Mouse (Mus musculus): Measurements from ENCODE around the gene Kansl1l. TPM values are rescaled to one million over a fixed set of nuclear protein-coding genes. Genes with fewer than 3 reads are reported as not detected.

Kansl1l gene
- polyA plus RNA-seq, 1 experiment from 2014 or later, result 11.0 TPM

DNA sequence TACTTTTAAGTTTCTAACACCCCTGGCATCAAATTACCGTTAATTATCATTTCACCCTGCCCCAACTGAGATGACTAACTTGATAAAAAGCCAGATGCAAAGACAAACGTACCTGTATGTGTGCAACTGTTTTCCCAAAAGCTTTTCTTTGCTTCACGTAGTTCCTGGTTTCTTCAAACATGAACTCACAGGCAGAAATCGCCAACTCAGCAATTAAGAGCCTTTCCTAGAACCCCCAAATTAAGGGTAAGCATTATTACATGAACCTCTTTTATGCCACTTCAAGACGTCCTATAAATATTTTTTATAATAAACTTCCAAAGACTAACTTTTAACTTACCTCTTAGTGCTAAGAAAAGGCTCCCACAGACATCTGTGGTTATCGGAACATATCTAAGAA is 24.1 kb upstream of the Kansl1l start:
- Histone ChIP-seq H3K9me3 (replicated peaks; ENCODE audit: control insufficient read depth, low read length) (no peaks in the 10 kb centered on the region), H3K4me1 (ENCODE audit: control insufficient read depth, insufficient read depth, low read length) (peaks cover 7% of the 10 kb centered on the region), H3K9ac (ENCODE audit: low read length) (no peak overlapping the region), H3K36me3 (ENCODE audit: control insufficient read depth, insufficient read depth, low read length) (peaks cover 7% of the 10 kb centered on the region; the same call in 1 of the 2 replicates), H3K4me2 (ENCODE audit: low read depth, low read length) (no peak overlapping the region), H3K27me3 (ENCODE audit: control insufficient read depth, insufficient read depth, low read length) (no peaks in the 10 kb centered on the region), H3K4me3 (replicated peaks; ENCODE audit: low read length) (no peak overlapping the region), H3K27ac (ENCODE audit: low read length) (no peak overlapping the region)
- 80% methylated on average over 6 of the region's 6 CpGs for WGBS
- no peak for ATAC-seq (ENCODE audit: insufficient read depth, low FRiP score)

DNA sequence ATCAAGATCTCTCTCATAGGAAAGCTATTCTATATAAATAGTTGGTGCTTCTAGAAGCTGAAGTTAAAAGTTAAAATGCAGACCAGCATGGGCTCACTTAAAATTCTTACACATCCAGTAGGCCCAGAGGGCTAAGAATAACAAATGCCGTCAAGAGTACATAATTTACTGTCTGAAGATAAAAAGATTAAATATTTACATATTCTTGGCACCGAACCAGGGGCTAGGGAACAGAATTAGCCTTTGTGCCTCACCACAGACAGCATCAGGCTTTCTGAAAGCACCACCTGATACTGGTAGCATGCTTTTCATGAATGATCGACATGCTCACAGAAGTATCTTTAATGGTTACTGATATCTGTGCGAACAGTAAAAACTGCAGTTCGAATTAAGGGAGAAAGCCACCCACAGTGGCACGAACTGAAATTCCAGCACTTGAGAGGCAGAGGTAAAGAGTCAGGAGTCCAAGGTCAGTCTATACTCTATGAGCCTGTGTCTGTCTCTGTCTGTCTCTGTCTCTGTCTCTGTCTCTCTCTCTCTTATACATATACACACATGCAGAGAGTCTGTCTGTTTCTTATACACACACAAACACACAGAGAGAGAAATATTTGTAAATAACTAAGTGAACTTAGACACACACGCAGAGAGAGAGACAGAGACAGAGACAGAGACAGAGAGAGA is 22.5 kb upstream of the Kansl1l start:
- H3K27me3 ChIP-seq (ENCODE audit: control insufficient read depth, insufficient read depth, low read length), result no peaks in the 10 kb centered on the region
- H3K27ac ChIP-seq (ENCODE audit: low read length), result no peak overlapping the region
- no peaks in the 10 kb centered on the region for H3K9me3 ChIP-seq (replicated peaks; ENCODE audit: control insufficient read depth, low read length)
- no peak overlapping the region for H3K4me3 ChIP-seq (replicated peaks; ENCODE audit: low read length)
- peak; percentile 53 for ATAC-seq (ENCODE audit: insufficient read depth, low FRiP score)
- H3K4me2 ChIP-seq (ENCODE audit: low read depth, low read length), result no peak overlapping the region
- H3K36me3 ChIP-seq (ENCODE audit: control insufficient read depth, insufficient read depth, low read length), result peaks cover 7% of the 10 kb centered on the region; the same call in 1 of the 2 replicates
- WGBS, result 26% methylated on average over 7 of the region's 7 CpGs
- peaks cover 7% of the 10 kb centered on the region for H3K4me1 ChIP-seq (ENCODE audit: control insufficient read depth, insufficient read depth, low read length)
- peak overlapping the region; percentile 16; the same call in 1 of the 2 replicates for H3K9ac ChIP-seq (ENCODE audit: low read length)

- Histone ChIP-seq H3K9ac (ENCODE audit: low read length) (no peak overlapping the region), H3K4me2 (ENCODE audit: low read depth, low read length) (no peak overlapping the region), H3K36me3 (ENCODE audit: control insufficient read depth, insufficient read depth, low read length) (peaks cover 7% of the 10 kb centered on the region; the same call in 1 of the 2 replicates), H3K4me3 (replicated peaks; ENCODE audit: low read length) (no peak overlapping the region), H3K4me1 (ENCODE audit: control insufficient read depth, insufficient read depth, low read length) (peaks cover 7% of the 10 kb centered on the region), H3K27me3 (ENCODE audit: control insufficient read depth, insufficient read depth, low read length) (no peaks in the 10 kb centered on the region), H3K27ac (ENCODE audit: low read length) (no peak overlapping the region), H3K9me3 (replicated peaks; ENCODE audit: control insufficient read depth, low read length) (no peaks in the 10 kb centered on the region)
- ATAC-seq (ENCODE audit: insufficient read depth, low FRiP score), result no peak
- 53% methylated on average over 1 of the region's 1 CpGs for WGBS
Measured at GRCm38 (mm10) chr1:66839135-66839534, 21.8 kb upstream of the Kansl1l start.

GRCm38 (mm10) chr1:66838184-66839042 is 21.1 kb upstream of the Kansl1l start:
- WGBS, result 46% methylated on average over 16 of the region's 16 CpGs
- peak overlapping the region; percentile 21 for H3K4me3 ChIP-seq (replicated peaks; ENCODE audit: low read length)
- H3K4me2 ChIP-seq (ENCODE audit: low read depth, low read length), result peak overlapping the region; percentile 35
- H3K4me1 ChIP-seq (ENCODE audit: control insufficient read depth, insufficient read depth, low read length), result peaks cover 8% of the 10 kb centered on the region
- ATAC-seq (ENCODE audit: insufficient read depth, low FRiP score), result no peak; the same call in 1 of the 2 replicates
- peaks cover 7% of the 10 kb centered on the region; the same call in 1 of the 2 replicates for H3K36me3 ChIP-seq (ENCODE audit: control insufficient read depth, insufficient read depth, low read length)
- no peak overlapping the region for H3K27ac ChIP-seq (ENCODE audit: low read length)
- H3K9me3 ChIP-seq (replicated peaks; ENCODE audit: control insufficient read depth, low read length), result no peaks in the 10 kb centered on the region
- H3K9ac ChIP-seq (ENCODE audit: low read length), result no peak overlapping the region
- H3K27me3 ChIP-seq (ENCODE audit: control insufficient read depth, insufficient read depth, low read length), result no peaks in the 10 kb centered on the region

- peaks cover 12% of the 10 kb centered on the region for H3K4me1 ChIP-seq (ENCODE audit: control insufficient read depth, insufficient read depth, low read length)
- H3K36me3 ChIP-seq (ENCODE audit: control insufficient read depth, insufficient read depth, low read length), result 0 out of 2 replicates have a peak, but pooled peaks cover 4% of the 10 kb centered on the region
- ATAC-seq (ENCODE audit: insufficient read depth, low FRiP score), result no peak
- H3K9me3 ChIP-seq (replicated peaks; ENCODE audit: control insufficient read depth, low read length), result no peaks in the 10 kb centered on the region
- 80% methylated on average over 3 of the region's 3 CpGs for whole genome bisulfite sequencing
- H3K27ac ChIP-seq (ENCODE audit: low read length), result no peak overlapping the region
- no peaks in the 10 kb centered on the region for H3K27me3 ChIP-seq (ENCODE audit: control insufficient read depth, insufficient read depth, low read length)
- H3K9ac ChIP-seq (ENCODE audit: low read length), result no peak overlapping the region
- no peak overlapping the region for H3K4me3 ChIP-seq (replicated peaks; ENCODE audit: low read length)
- no peak overlapping the region for H3K4me2 ChIP-seq (ENCODE audit: low read depth, low read length)
Measured at GRCm38 (mm10) chr1:66837207-66837606, 19.8 kb upstream of the Kansl1l start.

- 68% methylated on average over 7 of the region's 7 CpGs for WGBS
- no peak overlapping the region for H3K4me2 ChIP-seq (ENCODE audit: low read depth, low read length)
- no peak overlapping the region for H3K4me3 ChIP-seq (replicated peaks; ENCODE audit: low read length)
- ATAC-seq (ENCODE audit: insufficient read depth, low FRiP score), result no peak
- H3K9me3 ChIP-seq (replicated peaks; ENCODE audit: control insufficient read depth, low read length), result no peaks in the 10 kb centered on the region
- H3K36me3 ChIP-seq (ENCODE audit: control insufficient read depth, insufficient read depth, low read length), result no peaks in the 10 kb centered on the region
- H3K27ac ChIP-seq (ENCODE audit: low read length), result no peak overlapping the region
- H3K9ac ChIP-seq (ENCODE audit: low read length), result no peak overlapping the region
- H3K27me3 ChIP-seq (ENCODE audit: control insufficient read depth, insufficient read depth, low read length), result no peaks in the 10 kb centered on the region
- H3K4me1 ChIP-seq (ENCODE audit: control insufficient read depth, insufficient read depth, low read length), result peaks cover 6% of the 10 kb centered on the region; the same call in 1 of the 2 replicates
Measured at GRCm38 (mm10) chr1:66832636-66833165, 15.3 kb upstream of the Kansl1l start.

DNA sequence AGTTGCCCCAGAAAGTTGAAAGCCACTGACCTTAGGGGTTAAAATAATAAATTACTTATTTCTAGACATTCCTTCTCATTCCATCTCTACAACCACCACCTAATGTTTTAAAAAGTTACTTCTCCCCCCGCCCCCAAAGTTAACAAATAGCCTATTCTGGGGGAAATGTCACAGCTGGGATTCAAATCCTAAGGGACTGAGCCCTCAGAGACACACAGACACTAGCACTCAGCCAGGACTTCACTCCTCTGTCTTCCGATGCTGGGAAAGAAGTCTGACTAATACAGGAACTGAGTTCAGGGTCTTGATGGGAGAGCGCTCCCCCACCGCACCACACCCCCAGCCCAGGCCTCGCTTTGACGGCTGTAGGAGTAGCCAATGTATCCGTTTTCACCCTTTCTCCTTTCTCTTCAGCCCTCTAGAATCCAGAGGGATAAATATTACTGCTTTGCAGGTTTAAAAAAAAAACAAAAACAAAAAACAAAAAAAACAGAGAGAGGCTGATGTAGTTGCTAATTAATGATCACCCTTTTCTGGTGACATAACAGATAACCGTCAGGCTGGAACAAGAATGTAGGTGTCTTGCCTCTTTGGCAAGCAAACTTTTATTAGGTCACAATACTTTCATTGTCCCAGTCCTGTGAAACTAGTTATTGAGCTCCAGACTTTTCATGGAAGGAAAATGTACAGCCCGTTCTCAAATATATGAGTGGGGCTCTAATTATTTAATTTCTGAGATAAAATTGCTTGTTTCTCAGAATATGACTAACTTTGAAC is 14.7 kb upstream of the Kansl1l start:
- H3K36me3 ChIP-seq (ENCODE audit: control insufficient read depth, insufficient read depth, low read length), result no peaks in the 10 kb centered on the region
- ATAC-seq (ENCODE audit: insufficient read depth, low FRiP score), result no peak

GRCm38 (mm10) chr1:66829400-66830080 is 12.2 kb upstream of the Kansl1l start:
- 67% methylated on average over 9 of the region's 9 CpGs for WGBS
- H3K9ac ChIP-seq (ENCODE audit: low read length), result no peak overlapping the region

More for the DNA sequence above, 14.7 kb upstream of the Kansl1l start:
- WGBS, result 64% methylated on average over 9 of the region's 9 CpGs
- Histone ChIP-seq H3K9ac (ENCODE audit: low read length) (no peak overlapping the region), H3K4me3 (replicated peaks; ENCODE audit: low read length) (no peak overlapping the region), H3K27me3 (ENCODE audit: control insufficient read depth, insufficient read depth, low read length) (no peaks in the 10 kb centered on the region), H3K4me1 (ENCODE audit: control insufficient read depth, insufficient read depth, low read length) (peaks cover 6% of the 10 kb centered on the region; the same call in 1 of the 2 replicates), H3K4me2 (ENCODE audit: low read depth, low read length) (no peak overlapping the region), H3K27ac (ENCODE audit: low read length) (no peak overlapping the region), H3K9me3 (replicated peaks; ENCODE audit: control insufficient read depth, low read length) (no peaks in the 10 kb centered on the region)

More at GRCm38 (mm10) chr1:66829400-66830080, 12.2 kb upstream of the Kansl1l start:
- ATAC-seq (ENCODE audit: insufficient read depth, low FRiP score), result no peak
- no peak overlapping the region for H3K4me3 ChIP-seq (replicated peaks; ENCODE audit: low read length)
- H3K9me3 ChIP-seq (replicated peaks; ENCODE audit: control insufficient read depth, low read length), result no peaks in the 10 kb centered on the region
- no peaks in the 10 kb centered on the region for H3K36me3 ChIP-seq (ENCODE audit: control insufficient read depth, insufficient read depth, low read length)
- H3K4me2 ChIP-seq (ENCODE audit: low read depth, low read length), result no peak overlapping the region
- no peak overlapping the region for H3K27ac ChIP-seq (ENCODE audit: low read length)
- H3K27me3 ChIP-seq (ENCODE audit: control insufficient read depth, insufficient read depth, low read length), result no peaks in the 10 kb centered on the region
- H3K4me1 ChIP-seq (ENCODE audit: control insufficient read depth, insufficient read depth, low read length), result peaks cover 6% of the 10 kb centered on the region; the same call in 1 of the 2 replicates
